Mouse (Mus musculus) embryo, embryonic 10.5 days (tissue): ENCODE data around the gene Selenoh.

ENCODE experiments used
- DNase-seq: peaks from one replicate; pipeline ENCODE4 v3.0.0-alpha.2; 2015; ENCODE audit warnings: low spot score

Selenoh gene

DNA sequence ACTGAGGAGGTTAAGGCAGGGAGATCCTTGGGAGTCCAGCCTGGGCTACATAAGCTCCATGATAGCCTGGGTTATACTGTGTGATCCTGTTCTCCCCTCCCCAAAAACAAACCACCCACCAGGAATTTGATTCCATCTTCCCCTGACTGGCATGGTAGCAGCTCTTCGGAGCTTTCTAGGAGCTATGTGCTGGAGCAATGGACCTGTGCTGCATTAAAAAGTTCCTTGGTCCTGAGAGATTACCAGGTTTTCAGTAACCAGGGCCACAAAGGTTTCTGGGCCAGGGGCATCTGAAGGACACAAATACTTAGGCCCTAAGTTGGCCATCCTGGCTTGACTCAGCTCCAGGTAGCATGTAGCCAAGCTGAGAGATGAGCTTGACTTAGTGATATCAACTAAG, 38.6 kb downstream of the Selenoh start:
- no peak for DNase-seq

DNA sequence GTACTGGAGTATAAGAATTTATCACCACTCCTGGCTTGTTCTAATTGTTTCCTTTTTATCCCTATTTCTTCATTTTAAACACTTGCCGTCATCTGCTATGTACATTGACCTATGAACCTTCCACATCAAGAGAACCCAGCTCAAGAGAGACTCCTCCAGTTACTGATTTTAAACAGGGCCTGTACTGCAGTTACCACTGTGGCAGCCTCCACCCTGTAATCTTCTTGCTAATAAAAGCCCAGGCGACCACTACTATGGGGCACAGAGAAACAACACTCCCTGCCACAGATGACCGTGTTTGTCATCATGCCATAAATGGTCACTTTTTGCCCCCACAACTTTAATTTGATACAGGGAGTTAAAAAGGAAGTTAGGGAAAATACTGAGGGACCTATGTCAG, 43.5 kb downstream of the Selenoh start:
- no peak for DNase-seq

DNA sequence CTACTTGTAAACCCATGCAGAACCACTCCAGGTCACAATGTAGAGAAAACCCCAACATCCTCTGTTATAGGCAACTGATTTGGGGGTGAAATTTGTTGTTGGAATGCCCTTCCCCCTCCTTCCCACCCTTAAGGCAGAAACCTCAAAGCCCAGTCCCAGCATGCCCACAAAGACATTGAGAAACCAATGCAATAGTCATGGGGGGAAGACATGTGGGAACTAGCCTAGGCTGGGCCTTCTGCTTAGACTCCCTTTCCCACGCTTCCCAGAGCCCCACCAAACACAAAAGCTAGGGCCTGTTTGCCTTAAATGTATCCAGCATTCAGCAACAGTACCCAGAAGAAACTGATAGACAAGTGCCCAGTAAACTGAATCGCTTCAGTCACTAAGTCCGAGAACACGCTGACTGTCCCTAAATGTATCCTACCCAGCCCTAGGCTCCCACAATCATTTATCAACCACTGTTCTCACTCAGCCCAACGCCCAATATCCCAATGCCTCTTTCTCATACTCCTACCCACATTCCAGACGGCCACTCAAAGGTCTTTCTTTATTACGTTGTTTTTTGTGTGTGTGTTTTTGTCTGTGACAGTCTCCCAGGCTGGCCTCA, 44.1 kb downstream of the Selenoh start:
- no peak for DNase-seq

DNA sequence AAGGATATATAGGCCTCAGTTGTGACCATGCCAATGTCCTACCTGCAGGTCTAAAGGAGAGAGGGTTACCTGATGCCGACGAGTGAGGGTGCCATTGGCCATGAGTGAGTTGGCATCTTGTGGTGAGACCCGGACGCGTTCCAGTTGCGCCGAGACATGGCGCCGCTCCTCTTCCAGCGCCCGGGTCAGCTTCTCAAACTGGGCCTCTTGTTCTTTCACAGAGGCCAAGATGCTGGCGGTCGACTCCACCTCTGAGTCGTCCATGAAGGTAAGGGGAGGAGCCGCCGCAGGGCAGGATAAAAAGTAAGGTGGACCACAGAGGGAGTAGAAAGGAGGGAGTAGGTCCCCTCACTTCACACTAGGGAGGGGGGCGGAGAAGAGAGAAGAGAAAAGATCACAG, 46.4 kb downstream of the Selenoh start:
- DNase-seq: no peak

DNA sequence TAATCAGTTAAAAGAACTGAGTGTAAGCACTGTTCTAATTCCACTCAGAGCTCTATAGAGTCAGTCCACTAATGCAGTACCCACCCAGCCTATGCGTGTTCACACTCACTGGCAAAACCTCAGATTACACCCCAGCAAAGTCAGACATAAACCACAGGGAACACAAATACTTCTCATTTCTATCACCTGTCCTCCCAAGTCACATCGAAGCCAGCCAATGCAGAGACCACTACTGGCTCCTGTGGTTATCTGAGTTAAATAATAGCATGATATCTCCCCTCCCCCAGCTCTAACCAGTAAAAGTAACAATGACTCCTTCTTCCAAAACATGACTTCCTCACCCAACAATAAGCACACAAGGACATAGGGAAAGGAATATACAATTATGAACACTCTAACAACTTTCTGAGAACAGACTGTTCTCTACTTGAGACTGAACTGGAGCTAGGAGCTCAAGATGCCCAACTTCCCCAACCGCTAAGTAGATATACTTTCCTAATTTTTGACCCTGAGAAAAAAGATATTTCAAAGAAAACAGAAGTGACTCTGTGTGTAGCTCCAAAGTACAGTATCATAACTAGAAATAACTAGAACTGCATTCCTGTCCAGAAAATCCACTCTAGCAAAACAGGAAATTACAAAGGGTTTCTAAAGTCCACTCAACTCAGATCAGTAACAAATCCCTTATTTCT, 47.0 kb downstream of the Selenoh start:
- DNase-seq: no peak

DNA sequence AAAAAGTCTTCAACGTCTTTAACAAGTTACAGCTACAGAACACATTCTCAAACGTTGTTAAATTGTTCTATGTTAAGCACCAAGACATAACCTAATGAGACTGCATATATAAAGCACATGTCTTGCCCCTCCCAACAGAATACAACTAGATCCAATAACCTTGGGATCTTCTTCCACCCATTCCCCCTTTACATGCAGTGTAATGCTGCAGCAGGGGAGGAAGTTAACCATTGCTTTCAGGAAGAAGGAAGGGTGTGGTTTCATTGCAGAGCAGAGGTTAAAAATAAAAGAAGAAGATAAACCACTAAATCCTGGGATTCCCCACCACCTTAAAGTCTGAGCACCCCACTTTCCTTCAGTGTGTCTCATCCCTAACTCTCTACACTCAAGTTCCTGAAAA, 47.9 kb downstream of the Selenoh start:
- DNase-seq: no peak

DNA sequence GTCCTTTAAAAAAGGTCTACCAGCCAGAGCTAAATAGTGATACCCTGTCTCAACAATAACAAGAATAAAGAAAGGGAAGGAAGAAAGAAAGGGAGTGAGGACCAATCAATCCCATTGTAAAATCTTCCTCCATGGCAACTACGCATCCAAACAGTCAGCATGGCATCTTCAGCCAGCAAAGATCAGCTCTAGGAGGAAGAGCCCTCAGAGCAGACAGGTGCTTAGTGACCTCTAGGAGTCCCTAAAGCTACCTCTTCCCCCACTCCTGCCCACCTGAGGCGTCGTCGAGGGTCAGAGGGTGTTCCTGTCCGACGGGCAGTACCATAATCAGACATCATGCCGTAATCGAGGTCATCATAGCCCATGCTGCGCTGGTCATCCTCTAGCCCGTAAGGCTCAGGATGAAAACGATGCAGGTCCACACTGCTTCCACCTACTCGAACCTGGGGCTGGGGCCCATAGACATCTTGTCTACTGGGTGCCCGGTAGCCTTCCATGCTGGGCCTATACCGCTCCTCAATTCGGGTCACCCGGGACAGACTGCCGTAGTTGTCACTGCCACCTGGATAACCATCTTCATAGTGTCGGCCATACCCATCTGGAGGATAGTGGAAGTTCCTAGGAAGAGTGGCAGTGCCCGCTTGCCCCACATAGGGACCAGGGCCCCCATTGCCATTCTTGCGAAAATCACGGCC, 50.8 kb downstream of the Selenoh start:
- DNase-seq: no peak
